Mouse (Mus musculus) neural tube, embryonic 12.5 days (tissue): ENCODE measurements at regions not wholly inside any gene's neighbourhood (a gene's known extent, or its start where the extent isn't known, plus 50 kb on each side); places are given as distances from the start of the nearest gene placed in this dataset.

Experiments used
- ATAC-seq: fragments of 200-750 bp; cut with Nextera tagmentation; 2 replicates; pipeline ENCODE4 v1.8.0; 2017; ENCODE audit warnings: low read depth, mild to moderate bottlenecking, moderate TSS enrichment, moderate library complexity; ENCODE audit not compliant: low FRiP score
- H3K27ac ChIP-seq: fragments of 300-500 bp; sonication (generic); 2 replicates; pipeline ENCODE4 v1.5.1; 2016
- H3K27me3 ChIP-seq: fragments of 300-500 bp; sonication (generic); replicated peaks from 2 replicates; pipeline ENCODE4 v1.6.1; 2016; ENCODE audit warnings: mild to moderate bottlenecking
- H3K36me3 ChIP-seq: fragments of 300-500 bp; sonication (generic); 2 replicates; pipeline ENCODE4 v1.6.1; 2016; ENCODE audit warnings: mild to moderate bottlenecking
- H3K4me1 ChIP-seq: fragments of 300-500 bp; sonication (generic); 2 replicates; pipeline ENCODE4 v1.6.1; 2016
- H3K4me2 ChIP-seq: fragments of 300-500 bp; sonication (generic); replicated peaks from 2 replicates; pipeline ENCODE4 v1.6.1; 2016; ENCODE audit warnings: mild to moderate bottlenecking
- H3K4me3 ChIP-seq: fragments of 300-500 bp; sonication (generic); 2 replicates; pipeline ENCODE4 v1.5.1; 2016
- H3K9ac ChIP-seq: fragments of 300-500 bp; sonication (generic); 2 replicates; pipeline ENCODE4 v1.6.1; 2016; ENCODE audit warnings: mild to moderate bottlenecking
- H3K9me3 ChIP-seq: fragments of 300-500 bp; sonication (generic); 2 replicates; pipeline ENCODE4 v1.6.1; 2016; ENCODE audit warnings: mild to moderate bottlenecking
- WGBS: fragments of 180-500 bp; shearing (Covaris S2); methylation state at CpG from one replicate; pipeline ENCODE4 v1.1.7; 2016; 5-methylcytosine and 5-hydroxymethylcytosine counted together

- Histone ChIP-seq H3K4me1 (no peaks in the 10 kb centered on the region), H3K27ac (no peak overlapping the region), H3K4me2 (no peak overlapping the region), H3K9me3 (no peaks in the 10 kb centered on the region), H3K36me3 (no peaks in the 10 kb centered on the region), H3K27me3 (no peaks in the 10 kb centered on the region), H3K4me3 (no peak overlapping the region), H3K9ac (no peak overlapping the region)
- no peak for ATAC-seq
- 81% methylated on average over 7 of the region's 7 CpGs for WGBS
These were observed 109.8 kb upstream of the Syt6 start for GRCm38 (mm10) chr3:103465132-103465690.

- Histone ChIP-seq H3K36me3 (no peaks in the 10 kb centered on the region), H3K27ac (no peak overlapping the region), H3K9me3 (no peaks in the 10 kb centered on the region), H3K4me1 (no peaks in the 10 kb centered on the region), H3K27me3 (no peaks in the 10 kb centered on the region), H3K9ac (no peak overlapping the region), H3K4me2 (no peak overlapping the region), H3K4me3 (no peak overlapping the region)
- ATAC-seq: no peak
- 69% methylated on average over 2 of the region's 2 CpGs for WGBS
These were observed 109.1 kb upstream of the Syt6 start for GRCm38 (mm10) chr3:103465948-103466347.

- Histone ChIP-seq H3K4me2 (no peak overlapping the region), H3K9ac (no peak overlapping the region), H3K27me3 (no peaks in the 10 kb centered on the region), H3K4me3 (no peak overlapping the region), H3K4me1 (no peaks in the 10 kb centered on the region), H3K36me3 (no peaks in the 10 kb centered on the region), H3K27ac (no peak overlapping the region), H3K9me3 (no peaks in the 10 kb centered on the region)
- WGBS: 87% methylated on average over 15 of the region's 15 CpGs
- ATAC-seq: no peak
These were observed 104.2 kb upstream of the Syt6 start for GRCm38 (mm10) chr3:103470586-103471400.

GRCm38 (mm10) chr3:103472598-103472997 lies 102.4 kb upstream of the Syt6 start:
- no peak for ATAC-seq
- Histone ChIP-seq H3K36me3 (no peaks in the 10 kb centered on the region), H3K4me3 (no peak overlapping the region), H3K4me1 (no peaks in the 10 kb centered on the region), H3K9me3 (no peaks in the 10 kb centered on the region), H3K27ac (no peak overlapping the region), H3K27me3 (no peaks in the 10 kb centered on the region), H3K9ac (no peak overlapping the region), H3K4me2 (no peak overlapping the region)
- WGBS: 86% methylated on average over 10 of the region's 10 CpGs

GRCm38 (mm10) chr3:103473336-103473735 lies 101.7 kb upstream of the Syt6 start:
- Histone ChIP-seq H3K9me3 (no peaks in the 10 kb centered on the region), H3K4me1 (no peaks in the 10 kb centered on the region), H3K4me3 (no peak overlapping the region), H3K27me3 (no peaks in the 10 kb centered on the region), H3K36me3 (no peaks in the 10 kb centered on the region), H3K9ac (no peak overlapping the region), H3K27ac (no peak overlapping the region), H3K4me2 (no peak overlapping the region)
- no peak for ATAC-seq
- 76% methylated on average over 2 of the region's 2 CpGs for WGBS

GRCm38 (mm10) chr3:103479845-103480543 lies 95.0 kb upstream of the Syt6 start:
- no peak for ATAC-seq
- WGBS: 62% methylated on average over 2 of the region's 2 CpGs
- no peaks in the 10 kb centered on the region for H3K36me3 ChIP-seq
- H3K9me3 ChIP-seq: no peaks in the 10 kb centered on the region
- H3K27ac ChIP-seq: no peak overlapping the region
- H3K4me2 ChIP-seq: no peak overlapping the region
- no peaks in the 10 kb centered on the region for H3K27me3 ChIP-seq
- no peaks in the 10 kb centered on the region for H3K4me1 ChIP-seq
- H3K4me3 ChIP-seq: no peak overlapping the region
- H3K9ac ChIP-seq: no peak overlapping the region

- no peak overlapping the region for H3K27ac ChIP-seq
- H3K4me2 ChIP-seq: no peak overlapping the region
- no peak overlapping the region for H3K4me3 ChIP-seq
- no peaks in the 10 kb centered on the region for H3K9me3 ChIP-seq
- no peaks in the 10 kb centered on the region for H3K4me1 ChIP-seq
- WGBS: 87% methylated on average over 7 of the region's 7 CpGs
- ATAC-seq: no peak
- no peaks in the 10 kb centered on the region for H3K36me3 ChIP-seq
- no peak overlapping the region for H3K9ac ChIP-seq
- H3K27me3 ChIP-seq: no peaks in the 10 kb centered on the region
These were observed 94.4 kb upstream of the Syt6 start for GRCm38 (mm10) chr3:103480676-103481075.

- ATAC-seq: no peak
- Histone ChIP-seq H3K4me2 (no peak overlapping the region), H3K4me3 (no peak overlapping the region), H3K36me3 (no peaks in the 10 kb centered on the region), H3K27me3 (no peaks in the 10 kb centered on the region), H3K4me1 (no peaks in the 10 kb centered on the region), H3K27ac (no peak overlapping the region), H3K9ac (no peak overlapping the region), H3K9me3 (no peaks in the 10 kb centered on the region)
- 84% methylated on average over 2 of the region's 2 CpGs for WGBS
These were observed 91.7 kb upstream of the Syt6 start for GRCm38 (mm10) chr3:103483316-103483715.

GRCm38 (mm10) chr3:103483762-103484161 lies 91.3 kb upstream of the Syt6 start:
- no peaks in the 10 kb centered on the region for H3K27me3 ChIP-seq
- H3K4me2 ChIP-seq: no peak overlapping the region
- no peak overlapping the region for H3K4me3 ChIP-seq
- ATAC-seq: no peak
- no peaks in the 10 kb centered on the region for H3K9me3 ChIP-seq
- H3K9ac ChIP-seq: no peak overlapping the region
- H3K4me1 ChIP-seq: no peaks in the 10 kb centered on the region
- H3K27ac ChIP-seq: no peak overlapping the region
- H3K36me3 ChIP-seq: no peaks in the 10 kb centered on the region
- WGBS: 66% methylated on average over 3 of the region's 3 CpGs

- no peaks in the 10 kb centered on the region for H3K27me3 ChIP-seq
- no peaks in the 10 kb centered on the region for H3K36me3 ChIP-seq
- no peak for ATAC-seq
These were observed 85.2 kb upstream of the Syt6 start for GRCm38 (mm10) chr3:103489786-103490185.

GRCm38 (mm10) chr3:103490966-103491365 lies 84.1 kb upstream of the Syt6 start:
- H3K27me3 ChIP-seq: no peaks in the 10 kb centered on the region
- no peak overlapping the region for H3K4me3 ChIP-seq
- no peaks in the 10 kb centered on the region for H3K4me1 ChIP-seq
- H3K9ac ChIP-seq: no peak overlapping the region
- ATAC-seq: no peak
- WGBS: 90% methylated on average over 4 of the region's 4 CpGs
- H3K36me3 ChIP-seq: no peaks in the 10 kb centered on the region
- no peak overlapping the region for H3K27ac ChIP-seq
- H3K9me3 ChIP-seq: no peaks in the 10 kb centered on the region
- no peak overlapping the region for H3K4me2 ChIP-seq

More at GRCm38 (mm10) chr3:103489786-103490185, 85.2 kb upstream of the Syt6 start:
- no peak overlapping the region for H3K4me2 ChIP-seq
- no peak overlapping the region for H3K9ac ChIP-seq
- no peaks in the 10 kb centered on the region for H3K9me3 ChIP-seq
- H3K4me3 ChIP-seq: no peak overlapping the region
- no peaks in the 10 kb centered on the region for H3K4me1 ChIP-seq
- 86% methylated on average over 4 of the region's 4 CpGs for WGBS
- H3K27ac ChIP-seq: no peak overlapping the region

GRCm38 (mm10) chr3:103492211-103492610 lies 82.8 kb upstream of the Syt6 start:
- H3K36me3 ChIP-seq: no peaks in the 10 kb centered on the region
- WGBS: 82% methylated on average over 3 of the region's 3 CpGs
- no peak for ATAC-seq

More at GRCm38 (mm10) chr3:103492211-103492610, 82.8 kb upstream of the Syt6 start:
- Histone ChIP-seq H3K27ac (no peak overlapping the region), H3K27me3 (no peaks in the 10 kb centered on the region), H3K9ac (no peak overlapping the region), H3K9me3 (no peaks in the 10 kb centered on the region), H3K4me1 (no peaks in the 10 kb centered on the region), H3K4me3 (no peak overlapping the region), H3K4me2 (no peak overlapping the region)
